Mouse (Mus musculus): ENCODE measurements around the gene Exoc5. TPM values are rescaled to one million over a fixed set of nuclear protein-coding genes. Genes with fewer than 3 reads are reported as not detected.

Gene Exoc5
- polyA plus RNA-seq, 1 experiment from 2014 or later, result 43.4 TPM

GRCm38 (mm10) chr14:48991144-48991522 lies 75.3 kb downstream of the Exoc5 start:
- no peaks in the 10 kb centered on the region for H3K27me3 ChIP-seq (ENCODE audit: insufficient read depth, poor library complexity, severe bottlenecking)
- H3K27ac ChIP-seq, result 0 out of 2 replicates have a peak overlapping the region, but pooled peaks have one; percentile 42
- 4% methylated on average over 7 of the region's 7 CpGs for WGBS
- no peak for DNase-seq (ENCODE audit: low spot score)
- no peaks in the 10 kb centered on the region for H3K9me3 ChIP-seq
- no peaks in the 10 kb centered on the region for H3K36me3 ChIP-seq
- peak overlapping the region; percentile 47 for H3K4me3 ChIP-seq
- H3K4me1 ChIP-seq, result no peaks in the 10 kb centered on the region; the same call in 1 of the 2 replicates

- Histone ChIP-seq H3K36me3 (no peaks in the 10 kb centered on the region), H3K27ac (0 out of 2 replicates have a peak overlapping the region, but pooled peaks have one; percentile 42), H3K9me3 (no peaks in the 10 kb centered on the region), H3K4me3 (peak overlapping the region; percentile 47), H3K27me3 (ENCODE audit: insufficient read depth, poor library complexity, severe bottlenecking) (no peaks in the 10 kb centered on the region), H3K4me1 (no peaks in the 10 kb centered on the region; the same call in 1 of the 2 replicates)
- WGBS, result 17% methylated on average over 17 of the region's 17 CpGs
- no peak for DNase-seq (ENCODE audit: low spot score)
These were observed 75.8 kb downstream of the Exoc5 start for GRCm38 (mm10) chr14:48990471-48991143.

- H3K4me1 ChIP-seq, result no peaks in the 10 kb centered on the region; the same call in 1 of the 2 replicates
- no peaks in the 10 kb centered on the region for H3K9me3 ChIP-seq
- DNase-seq (ENCODE audit: low spot score), result no peak
- H3K36me3 ChIP-seq, result no peaks in the 10 kb centered on the region
- H3K27me3 ChIP-seq (ENCODE audit: insufficient read depth, poor library complexity, severe bottlenecking), result no peaks in the 10 kb centered on the region
- H3K27ac ChIP-seq, result no peak overlapping the region
- WGBS, result 86% methylated on average over 8 of the region's 8 CpGs
- no peak overlapping the region for H3K4me3 ChIP-seq
These were observed 76.6 kb downstream of the Exoc5 start for GRCm38 (mm10) chr14:48989831-48990230.

- Histone ChIP-seq H3K27me3 (ENCODE audit: insufficient read depth, poor library complexity, severe bottlenecking) (no peaks in the 10 kb centered on the region), H3K27ac (no peak overlapping the region), H3K4me3 (no peak overlapping the region), H3K4me1 (no peaks in the 10 kb centered on the region; the same call in 1 of the 2 replicates), H3K36me3 (no peaks in the 10 kb centered on the region), H3K9me3 (no peaks in the 10 kb centered on the region)
- no peak for DNase-seq (ENCODE audit: low spot score)
- 58% methylated on average over 8 of the region's 8 CpGs for whole genome bisulfite sequencing
These were observed 80.2 kb downstream of the Exoc5 start for GRCm38 (mm10) chr14:48986231-48986630.

- WGBS, result 38% methylated on average over 10 of the region's 10 CpGs
These were observed 80.8 kb downstream of the Exoc5 start for GRCm38 (mm10) chr14:48985673-48986072.

GRCm38 (mm10) chr14:48978971-48979388 lies 87.5 kb downstream of the Exoc5 start:
- no peak overlapping the region for H3K4me3 ChIP-seq
- H3K9me3 ChIP-seq, result no peaks in the 10 kb centered on the region
- H3K27me3 ChIP-seq (ENCODE audit: insufficient read depth, poor library complexity, severe bottlenecking), result no peaks in the 10 kb centered on the region
- H3K36me3 ChIP-seq, result no peaks in the 10 kb centered on the region
- WGBS, result 67% methylated on average over 3 of the region's 3 CpGs
- no peak for DNase-seq (ENCODE audit: low spot score)
- H3K27ac ChIP-seq, result no peak overlapping the region
- no peaks in the 10 kb centered on the region for H3K4me1 ChIP-seq

More at GRCm38 (mm10) chr14:48985673-48986072, 80.8 kb downstream of the Exoc5 start:
- H3K36me3 ChIP-seq, result no peaks in the 10 kb centered on the region
- H3K27ac ChIP-seq, result no peak overlapping the region
- H3K9me3 ChIP-seq, result no peaks in the 10 kb centered on the region
- H3K27me3 ChIP-seq (ENCODE audit: insufficient read depth, poor library complexity, severe bottlenecking), result no peaks in the 10 kb centered on the region
- no peaks in the 10 kb centered on the region for H3K4me1 ChIP-seq
- no peak overlapping the region for H3K4me3 ChIP-seq
- no peak for DNase-seq (ENCODE audit: low spot score)

- no peaks in the 10 kb centered on the region for H3K9me3 ChIP-seq
- H3K36me3 ChIP-seq, result no peaks in the 10 kb centered on the region
- no peaks in the 10 kb centered on the region for H3K27me3 ChIP-seq (ENCODE audit: insufficient read depth, poor library complexity, severe bottlenecking)
- no peak overlapping the region for H3K4me3 ChIP-seq
- WGBS, result 83% methylated on average over 2 of the region's 2 CpGs
- no peak for DNase-seq (ENCODE audit: low spot score)
- H3K27ac ChIP-seq, result no peak overlapping the region
- no peaks in the 10 kb centered on the region for H3K4me1 ChIP-seq
These were observed 94.9 kb downstream of the Exoc5 start for GRCm38 (mm10) chr14:48971546-48971945.

GRCm38 (mm10) chr14:48968670-48969069 lies 97.8 kb downstream of the Exoc5 start:
- Histone ChIP-seq H3K36me3 (no peaks in the 10 kb centered on the region), H3K4me1 (no peaks in the 10 kb centered on the region), H3K27me3 (ENCODE audit: insufficient read depth, poor library complexity, severe bottlenecking) (no peaks in the 10 kb centered on the region), H3K9me3 (no peaks in the 10 kb centered on the region), H3K4me3 (no peak overlapping the region), H3K27ac (no peak overlapping the region)
- 81% methylated on average over 9 of the region's 9 CpGs for WGBS
- no peak for DNase-seq (ENCODE audit: low spot score)

Other genes starting within 250 kb of the Exoc5 start
- 22.9 and 26.2 TPM in 2 replicates for gene Ap5m1, start 556 bp downstream of the Exoc5 start, polyA plus RNA-seq (2016; fragmentation: Nextera tagmentation; extraction: Ambion mirVana)
- 8.2 and 12.2 TPM in 2 replicates for gene Naa30, start 105.6 kb upstream of the Exoc5 start, polyA plus RNA-seq (2016; fragmentation: Nextera tagmentation; extraction: Ambion mirVana)
- gene ccdc198, start 178.8 kb upstream of the Exoc5 start, polyA plus RNA-seq (2016; fragmentation: Nextera tagmentation; extraction: Ambion mirVana), result 0.06 and 1.2 TPM in 2 replicates